Mouse (Mus musculus): ENCODE measurements around the gene Slc15a4.

DNA sequence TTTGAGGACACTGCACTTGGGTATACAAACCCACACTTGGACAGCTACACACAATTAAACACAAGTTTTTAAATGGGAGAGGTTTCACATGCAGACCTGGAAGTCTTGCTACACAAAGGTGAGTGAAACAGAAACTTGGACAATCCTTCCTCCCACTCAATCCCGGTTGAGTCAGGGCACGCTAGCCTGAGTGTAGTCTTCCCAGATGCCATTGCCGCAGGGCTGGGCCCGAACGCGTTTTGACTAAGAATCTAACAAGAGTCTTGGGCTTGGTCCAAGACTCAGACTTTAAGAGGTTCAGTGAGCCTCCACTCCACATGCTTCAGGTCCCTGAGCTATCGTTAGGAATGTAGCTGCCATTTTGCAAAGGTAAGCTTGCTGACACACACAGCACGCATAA, 12.3 kb downstream of the Slc15a4 start:
- TF ChIP-seq EP300 (IDR thresholded peaks at IDR 0.05; ENCODE audit: low read depth): no peak
- TF ChIP-seq CTCF (IDR thresholded peaks at IDR 0.05; ENCODE audit: low read depth): no peak
